Mouse (Mus musculus) embryo, embryonic 9.5 days (tissue): Measurements from ENCODE around the gene Atg7.

Experiments used
- DNase-seq: peaks from one replicate; pipeline ENCODE4 v3.0.0-alpha.2; 2017; ENCODE audit errors: extremely low spot score

Gene Atg7

DNA sequence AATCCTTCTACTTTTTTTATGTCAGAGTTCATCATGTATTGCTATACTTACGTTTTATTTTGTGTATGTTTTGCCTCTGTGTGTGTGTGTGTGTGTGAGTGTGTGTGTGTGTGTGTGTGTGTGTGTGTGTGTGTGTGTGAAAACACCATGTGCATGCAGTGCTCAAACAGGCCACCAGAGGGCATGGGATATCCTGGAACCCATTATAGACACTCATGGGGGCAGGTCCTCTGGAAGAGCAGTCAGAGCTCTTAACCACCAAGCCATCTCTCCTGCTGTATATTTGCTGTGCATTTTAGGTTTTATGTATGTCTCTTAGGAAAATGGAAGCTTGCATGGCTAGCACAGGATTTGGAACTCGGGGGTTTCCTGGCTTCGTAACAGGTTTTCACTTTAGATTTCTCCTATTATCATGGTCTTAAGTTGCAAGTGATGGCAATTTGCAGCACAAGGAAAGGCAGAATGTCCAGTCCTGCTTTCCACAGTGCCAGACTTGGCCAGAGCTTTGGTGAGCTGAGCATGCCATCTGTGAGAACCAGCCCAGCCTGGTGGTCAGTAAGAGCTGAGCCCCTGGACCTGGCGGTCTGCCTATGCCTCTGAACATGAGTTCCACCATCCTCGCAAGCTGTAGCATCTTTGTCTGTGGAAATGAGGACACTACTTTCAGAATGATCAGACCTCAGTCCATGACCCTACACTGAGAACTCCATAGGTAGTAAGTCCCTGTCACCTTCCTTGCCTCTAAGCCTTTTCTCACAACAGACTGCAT, 172.2 kb downstream of the Atg7 start:
- no peak for DNase-seq

DNA sequence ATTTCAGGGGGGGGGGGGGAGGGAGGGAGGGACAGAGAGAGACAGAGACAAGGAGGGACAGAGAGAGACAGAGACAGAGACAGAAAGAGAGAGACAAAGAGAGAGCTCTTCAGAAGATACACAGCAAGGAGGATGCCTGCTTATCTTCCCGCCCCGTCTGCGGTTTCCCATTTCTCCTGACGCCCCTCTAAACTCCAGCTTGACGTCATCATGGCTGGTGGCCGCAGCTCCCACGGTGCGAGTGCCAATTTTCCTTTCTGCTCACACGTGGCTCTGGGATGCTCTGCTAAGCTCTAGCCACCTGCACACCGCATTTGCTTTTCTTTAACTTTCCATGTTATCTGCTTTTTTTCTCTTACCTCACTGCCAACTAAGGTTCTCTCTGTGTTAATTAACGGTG, 175.1 kb downstream of the Atg7 start:
- no peak for DNase-seq

DNA sequence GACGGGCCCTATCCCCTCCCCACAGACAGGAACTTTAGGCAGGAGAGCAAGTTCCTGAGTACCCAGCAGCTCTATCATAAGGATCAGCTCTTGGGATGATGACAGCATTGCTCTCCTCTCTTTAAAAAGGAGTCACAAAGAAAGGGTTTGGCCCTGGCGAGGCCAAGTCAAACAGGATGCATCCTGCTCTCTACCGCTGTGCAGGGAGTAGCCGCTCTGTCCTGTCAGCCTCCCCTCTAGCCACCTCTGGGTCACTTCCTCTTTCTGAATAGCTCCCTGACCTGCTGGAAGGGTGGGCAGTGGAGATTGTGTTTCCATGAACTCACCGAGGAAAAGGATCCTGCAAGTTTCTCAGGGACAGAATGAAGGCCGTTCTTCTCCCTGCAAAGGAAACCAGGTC, 175.6 kb downstream of the Atg7 start:
- DNase-seq: no peak

DNA sequence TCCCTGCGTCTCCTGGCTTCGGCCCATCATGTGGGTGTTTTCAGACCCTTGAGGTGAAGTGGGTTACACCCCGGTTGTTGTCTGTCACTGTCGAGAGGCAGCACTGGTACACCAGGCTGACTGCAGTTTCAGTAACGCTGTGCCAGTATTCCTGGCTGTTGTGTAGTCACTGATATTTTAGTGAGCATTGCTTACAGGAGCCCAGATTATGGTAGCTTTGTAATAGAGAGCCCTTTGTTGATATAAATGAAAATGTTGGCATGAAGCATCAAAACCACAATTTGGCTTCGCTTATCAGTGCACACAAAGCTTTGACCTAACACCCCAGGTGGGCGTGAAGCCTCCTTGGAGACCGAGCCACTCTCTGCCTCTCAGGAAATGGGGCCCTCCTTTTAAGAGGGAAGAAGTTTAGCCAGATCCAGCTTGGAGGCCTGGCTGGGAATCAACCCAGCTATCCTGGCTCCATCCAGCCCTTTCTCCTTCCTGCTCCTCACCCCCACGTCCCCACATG, 177.1 kb downstream of the Atg7 start:
- no peak for DNase-seq

DNA sequence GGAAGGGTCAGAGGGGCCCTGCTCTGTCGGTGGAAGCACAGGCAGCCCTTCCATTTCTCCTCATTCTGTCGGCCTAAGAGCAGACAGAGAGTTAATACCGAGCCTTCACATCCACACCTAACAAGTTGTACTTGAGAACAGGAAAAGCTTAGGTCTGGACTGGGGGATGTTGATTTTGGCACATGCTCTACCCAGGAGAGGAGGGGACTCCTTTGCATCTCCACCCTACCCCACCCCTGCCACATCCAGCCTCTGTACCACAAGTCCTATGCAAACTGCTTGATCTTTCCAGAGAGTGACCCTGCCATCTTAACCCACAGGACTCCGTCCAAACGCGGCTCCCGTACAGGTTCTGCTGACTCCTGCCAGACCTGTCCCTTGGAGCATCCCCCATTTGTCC, 178.7 kb downstream of the Atg7 start:
- no peak for DNase-seq

DNA sequence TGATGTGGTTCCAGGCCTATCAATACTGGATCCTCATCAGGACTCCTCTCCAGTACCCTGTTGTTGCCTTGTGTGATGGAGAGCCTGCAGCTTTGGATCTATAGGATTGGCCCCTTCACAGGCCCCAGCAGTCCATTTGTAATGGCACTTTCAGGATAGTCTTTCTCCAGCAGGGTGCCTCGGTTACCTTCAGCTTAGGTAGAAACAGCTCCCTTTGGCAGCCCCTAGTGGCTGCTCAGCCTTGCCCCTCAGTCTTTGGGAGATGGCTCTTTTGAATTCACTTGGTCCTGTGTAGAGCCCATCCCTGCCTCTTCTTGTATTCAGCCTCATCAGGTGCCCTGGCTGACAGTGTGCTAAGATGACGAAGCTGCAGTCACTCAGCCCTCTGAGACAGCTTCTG, 184.0 kb downstream of the Atg7 start:
- no peak for DNase-seq

DNA sequence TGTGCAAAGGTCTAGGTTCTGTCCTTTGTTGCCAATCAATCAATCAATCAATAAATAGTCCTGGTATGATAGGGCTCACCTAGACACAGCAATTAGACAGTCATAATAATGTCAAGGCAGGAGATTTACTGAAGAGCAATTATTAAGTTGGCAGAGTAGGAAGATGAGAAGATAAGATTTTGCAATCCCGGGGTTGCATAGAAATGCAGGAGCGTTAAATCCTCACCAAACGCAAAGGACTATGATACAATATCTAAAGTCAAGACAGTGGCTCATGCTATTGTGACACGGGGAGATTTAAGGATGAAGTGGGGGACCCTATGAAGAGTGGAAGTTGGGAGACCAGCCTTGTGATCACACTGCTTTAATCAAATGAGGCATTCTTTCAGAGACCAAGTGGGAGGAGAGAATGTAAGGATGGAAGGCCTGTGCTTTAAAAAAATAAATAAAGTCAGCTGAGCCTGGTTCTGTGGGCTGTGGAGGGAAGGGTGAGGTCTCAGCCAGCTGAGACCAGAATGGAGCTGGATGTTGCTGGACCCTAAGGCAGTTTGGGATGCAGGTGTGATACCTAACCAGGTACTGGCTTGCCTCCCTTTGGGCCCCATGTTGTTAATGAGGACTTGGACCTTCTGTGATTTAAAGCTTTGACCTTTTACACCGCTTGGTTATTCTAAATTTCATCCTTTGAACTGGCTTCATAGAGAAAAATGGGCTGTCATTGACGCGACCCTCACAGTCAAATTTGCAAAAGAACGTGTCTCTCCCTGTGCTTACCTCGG, 187.0 kb downstream of the Atg7 start:
- no peak for DNase-seq

DNA sequence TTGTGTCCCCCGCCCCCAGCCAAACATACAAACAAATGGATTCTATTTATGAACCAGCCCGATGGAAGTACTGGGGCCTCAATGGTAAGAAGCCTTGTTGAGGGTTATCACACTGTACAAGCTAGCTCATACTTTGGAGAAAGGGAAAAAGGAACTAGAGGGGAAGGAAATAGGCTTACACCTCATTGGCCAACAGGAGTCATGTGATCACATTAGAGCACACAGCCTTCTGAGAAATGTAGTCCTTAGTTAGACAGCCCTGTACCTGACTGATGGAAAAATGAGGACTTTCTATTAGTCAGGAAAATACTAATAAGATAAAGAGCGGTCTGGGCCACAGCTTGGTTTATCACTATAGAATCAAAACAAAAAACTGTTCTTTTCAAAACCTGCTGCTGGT, 188.9 kb downstream of the Atg7 start:
- DNase-seq: no peak

DNA sequence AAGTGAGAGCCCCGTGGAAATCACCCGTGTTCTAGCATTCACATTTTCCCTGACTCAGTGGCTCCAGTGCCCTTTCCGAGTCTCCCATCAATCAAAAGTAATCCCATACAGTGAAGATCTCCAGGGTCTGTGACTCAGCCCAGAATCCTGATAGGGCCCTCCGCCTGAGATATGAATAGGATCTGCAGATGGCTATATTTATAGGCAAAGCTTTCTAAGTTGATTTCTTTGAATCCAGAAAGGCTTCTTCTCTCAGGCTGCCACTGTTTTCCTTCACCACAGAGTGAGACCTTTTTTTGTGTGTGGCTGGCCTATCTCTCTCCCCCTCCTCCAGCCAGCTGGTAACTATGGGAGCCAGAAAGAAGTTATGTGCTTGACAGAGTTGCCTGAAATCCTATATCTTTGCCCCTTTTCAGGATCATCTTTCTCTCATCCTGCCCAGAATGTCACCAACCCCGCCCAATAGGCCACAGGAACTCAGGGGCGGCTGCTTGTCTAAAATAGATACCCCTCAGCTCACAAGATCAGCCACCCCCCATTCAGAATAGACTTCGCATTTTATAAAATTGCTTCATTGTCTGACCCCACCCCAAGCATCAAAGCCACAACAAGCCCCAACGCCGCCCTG, 190.3 kb downstream of the Atg7 start:
- DNase-seq: no peak

DNA sequence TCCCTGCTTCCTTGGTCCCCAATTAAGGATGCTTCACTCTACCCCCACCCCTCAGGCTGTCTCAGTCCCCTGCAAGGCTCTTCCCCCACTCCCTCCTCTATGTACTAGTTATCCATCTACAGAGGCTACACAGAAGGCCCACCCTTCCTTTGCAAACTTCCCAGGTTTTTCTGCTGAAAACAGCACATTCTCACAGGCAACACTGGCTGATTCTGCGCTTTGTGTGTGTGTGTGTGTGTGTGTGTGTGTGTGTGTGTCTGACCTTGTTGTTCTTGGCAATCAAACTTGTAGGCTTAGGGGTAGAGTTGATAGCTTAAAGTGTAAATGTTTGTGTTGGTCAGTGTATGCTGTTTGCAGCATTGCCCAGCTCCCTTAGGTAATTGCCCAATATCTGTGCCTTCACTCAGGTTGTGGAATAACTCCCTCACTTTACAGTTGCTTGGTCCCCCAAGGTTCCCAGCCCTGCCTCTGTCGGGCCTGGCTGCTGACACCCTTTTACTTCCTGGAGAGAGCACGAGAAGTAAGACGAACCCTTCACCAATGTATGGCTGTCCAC, 191.0 kb downstream of the Atg7 start:
- no peak for DNase-seq

DNA sequence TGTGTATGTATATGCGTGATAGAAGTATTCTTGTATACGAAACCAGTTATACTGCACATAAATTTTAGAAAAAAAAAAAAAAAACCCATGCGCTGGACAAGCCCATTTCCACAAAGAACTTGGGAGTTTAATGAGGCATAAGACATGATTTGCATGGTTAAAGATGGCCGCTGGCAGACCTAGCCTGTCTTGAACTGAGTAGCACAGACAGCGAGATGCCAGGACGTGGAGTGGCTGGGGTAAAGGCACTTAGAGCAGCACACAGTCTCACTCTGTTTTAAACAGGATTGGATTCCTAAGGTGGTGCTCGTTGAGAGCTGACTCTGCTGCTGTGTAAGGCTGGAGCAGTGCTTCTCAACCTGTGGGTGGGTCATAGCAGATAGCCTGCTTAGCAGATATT, 192.4 kb downstream of the Atg7 start:
- DNase-seq: no peak

DNA sequence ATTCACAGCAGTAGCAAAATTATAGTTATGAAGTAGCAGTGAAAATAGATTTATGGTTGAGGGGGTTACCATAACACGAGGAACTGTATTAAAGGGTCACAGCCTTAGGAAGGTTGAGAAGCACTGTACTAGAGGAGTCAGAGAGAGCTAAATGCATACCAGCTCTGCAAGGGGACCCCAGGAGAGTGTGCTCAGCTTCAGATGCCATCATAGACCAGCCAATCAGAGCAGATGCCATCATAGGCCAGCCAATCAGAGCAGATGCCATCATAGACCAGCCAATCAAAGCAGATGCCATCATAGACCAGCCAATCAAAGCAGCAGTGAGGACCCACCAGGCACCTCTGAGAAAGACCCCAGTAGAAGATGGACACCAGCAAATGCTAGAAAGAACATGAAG, 192.9 kb downstream of the Atg7 start:
- DNase-seq: no peak

DNA sequence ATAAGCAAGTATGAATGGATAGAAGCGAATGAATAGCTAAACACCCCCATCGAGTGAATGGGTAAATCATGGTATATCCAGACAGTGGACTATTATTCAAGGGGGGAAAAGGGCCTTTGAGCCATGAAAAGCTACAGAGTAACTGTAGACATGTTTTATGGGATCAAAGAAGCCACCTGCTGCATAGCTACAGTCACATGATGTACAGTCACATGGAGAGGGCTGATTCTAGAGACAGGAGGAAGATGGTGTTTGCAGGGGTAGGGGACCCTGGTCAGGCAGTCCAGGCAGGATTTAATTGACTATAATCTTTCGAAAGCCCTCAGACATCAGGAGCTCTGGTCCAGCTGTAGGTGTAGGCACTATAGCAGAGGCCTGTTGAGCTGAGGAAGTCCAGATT, 193.5 kb downstream of the Atg7 start:
- DNase-seq: no peak

DNA sequence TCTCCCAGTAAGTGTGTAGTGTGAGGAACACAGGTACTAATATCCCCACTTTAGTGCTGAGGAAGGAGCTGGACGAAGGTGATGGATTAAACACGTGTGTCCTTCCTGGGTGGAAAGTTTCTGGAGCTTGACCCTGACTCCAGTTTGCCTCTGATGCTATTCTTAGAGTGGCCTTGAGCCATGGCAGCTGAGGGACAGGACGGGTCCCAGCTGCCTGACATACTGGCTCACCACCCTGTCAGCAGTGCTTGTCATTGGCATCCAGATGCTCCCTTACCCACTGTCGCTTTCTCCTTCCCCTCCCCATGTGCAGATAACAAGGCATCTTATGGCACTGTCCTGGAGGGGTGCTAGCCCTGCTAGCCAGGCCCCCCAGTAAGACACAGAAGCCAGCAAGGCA, 196.0 kb downstream of the Atg7 start:
- DNase-seq: no peak

DNA sequence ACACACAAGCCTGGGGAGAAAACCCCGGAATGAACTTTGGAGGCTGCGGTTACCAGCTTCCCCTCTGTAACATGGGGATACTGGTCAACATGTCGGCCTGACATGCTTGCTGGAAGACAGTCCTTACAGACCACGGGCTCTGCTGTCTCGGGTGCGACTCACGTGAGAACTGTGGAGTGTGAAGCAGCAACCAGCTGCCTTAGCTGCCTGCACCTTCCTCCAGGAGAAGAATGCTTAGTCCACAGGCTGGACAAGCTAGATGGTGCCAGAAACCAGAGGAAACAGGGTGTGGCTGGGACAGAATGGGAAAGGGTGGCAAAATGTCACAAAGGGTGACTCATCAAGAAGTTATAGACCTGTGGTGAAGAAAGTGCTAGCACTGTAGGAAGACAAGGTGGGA, 197.1 kb downstream of the Atg7 start:
- no peak for DNase-seq

DNA sequence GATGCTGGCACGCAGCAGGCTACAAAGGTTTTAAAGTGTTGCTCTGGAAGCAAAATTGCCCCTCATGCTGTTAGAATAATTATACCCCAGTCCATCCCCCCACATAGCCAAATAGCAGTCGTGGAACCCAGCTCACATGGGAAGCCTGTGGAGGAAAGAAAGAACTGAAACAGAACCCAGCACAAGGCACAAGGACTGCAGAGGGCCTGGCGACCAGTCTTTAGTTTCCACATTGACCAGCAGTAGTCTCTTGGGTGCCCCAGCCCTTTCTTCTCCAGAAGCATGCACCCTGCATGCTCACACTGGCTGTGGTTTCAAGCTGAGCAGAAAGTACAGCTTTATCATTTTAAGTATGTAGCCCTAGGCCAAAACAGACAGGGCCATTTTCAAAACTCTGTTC, 199.2 kb downstream of the Atg7 start:
- DNase-seq: no peak

DNA sequence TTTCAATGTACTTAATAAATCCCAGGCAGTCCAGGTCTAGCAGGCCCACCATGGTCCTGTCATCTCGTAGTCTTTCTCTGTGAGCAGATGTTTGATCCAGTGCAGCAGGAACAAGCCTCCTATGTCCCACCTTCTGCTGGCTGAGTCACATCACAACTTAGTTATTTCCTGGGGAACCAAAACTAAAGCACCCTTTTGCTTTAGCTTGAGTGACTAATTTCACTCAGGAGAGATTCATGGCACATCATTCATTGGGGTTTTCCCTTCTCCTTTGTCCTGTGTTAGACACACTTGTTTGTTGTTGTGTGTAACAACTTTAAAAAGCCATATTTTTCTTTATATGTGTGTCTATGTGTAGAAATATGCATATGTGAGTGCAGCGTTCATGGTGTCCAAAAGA, 200.0 kb downstream of the Atg7 start:
- no peak for DNase-seq

DNA sequence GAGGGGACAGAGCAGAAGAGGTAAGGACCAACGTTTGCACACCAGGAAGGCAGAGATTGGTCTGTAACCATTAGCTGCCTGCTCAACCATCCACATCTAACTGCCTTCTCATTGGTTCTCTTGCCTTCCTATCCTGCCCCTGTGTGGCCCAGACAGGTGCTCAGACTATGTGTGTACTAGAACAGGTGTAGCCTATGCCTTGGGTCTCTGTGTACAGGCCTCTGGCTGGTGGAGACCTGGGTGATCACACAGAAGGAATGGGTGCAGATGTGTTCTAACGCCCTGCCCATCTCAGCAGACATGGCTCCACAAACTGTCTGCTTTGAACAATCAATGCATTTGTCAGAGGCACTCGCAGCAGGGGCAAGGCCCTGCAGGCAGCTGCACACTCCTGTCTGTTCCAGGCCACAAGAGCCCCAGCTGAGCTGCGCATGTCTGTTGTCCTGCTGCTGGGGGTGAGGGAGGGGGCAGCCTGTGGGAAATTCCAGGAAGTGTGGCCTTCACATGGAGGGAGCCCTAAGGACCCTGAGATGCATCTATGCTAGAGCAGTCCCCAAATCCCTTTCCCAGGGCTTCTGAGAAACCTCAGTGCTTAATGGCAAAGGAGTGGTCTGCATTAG, 203.4 kb downstream of the Atg7 start:
- no peak for DNase-seq

DNA sequence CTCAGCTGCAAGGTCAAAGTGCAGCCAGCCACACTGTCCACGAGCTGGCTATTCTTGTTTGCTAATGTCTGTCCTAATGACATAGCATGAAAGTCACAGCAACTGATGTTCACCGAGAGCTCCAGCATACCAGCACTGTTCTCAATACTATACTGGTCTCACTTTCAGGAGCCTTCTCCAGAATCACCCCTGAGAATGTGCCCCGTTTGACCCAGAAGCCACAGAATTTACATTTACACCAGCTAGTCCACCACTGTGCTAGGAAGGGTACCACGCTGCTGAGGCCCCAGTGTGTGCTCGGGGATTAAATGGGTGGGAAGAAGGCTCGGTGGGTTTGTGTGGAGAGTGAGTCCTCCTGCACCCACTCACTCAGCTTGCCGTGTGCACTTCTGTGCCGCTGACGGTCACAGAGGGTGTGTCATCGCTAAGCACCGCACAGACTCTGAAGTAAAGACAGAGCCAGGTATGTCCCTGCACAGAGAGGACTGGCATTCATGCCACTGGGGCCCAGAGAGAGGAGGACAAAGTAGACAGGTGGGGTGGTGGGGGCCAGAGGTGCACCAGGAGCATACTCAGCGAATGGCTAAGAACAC, 204.8 kb downstream of the Atg7 start:
- DNase-seq: no peak

DNA sequence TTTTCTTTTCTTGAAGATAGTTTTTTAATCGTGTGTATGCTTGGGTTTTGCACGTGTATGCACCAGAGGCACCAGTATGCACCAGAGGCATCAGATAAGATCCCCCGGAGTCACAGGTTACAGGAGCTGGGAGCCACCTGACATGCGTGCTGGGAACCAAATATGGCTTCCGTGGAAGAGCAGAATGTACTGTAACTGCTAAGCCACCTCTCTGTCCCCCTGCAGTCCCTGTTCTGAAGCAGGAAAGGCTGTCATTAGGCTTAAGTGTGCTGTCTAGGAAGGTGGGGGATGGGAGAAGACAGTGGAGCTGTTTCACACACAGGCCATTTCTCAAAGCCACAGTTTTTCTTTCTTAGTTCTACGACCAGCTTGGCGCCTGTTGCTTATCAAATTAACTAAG, 205.9 kb downstream of the Atg7 start:
- no peak for DNase-seq

DNA sequence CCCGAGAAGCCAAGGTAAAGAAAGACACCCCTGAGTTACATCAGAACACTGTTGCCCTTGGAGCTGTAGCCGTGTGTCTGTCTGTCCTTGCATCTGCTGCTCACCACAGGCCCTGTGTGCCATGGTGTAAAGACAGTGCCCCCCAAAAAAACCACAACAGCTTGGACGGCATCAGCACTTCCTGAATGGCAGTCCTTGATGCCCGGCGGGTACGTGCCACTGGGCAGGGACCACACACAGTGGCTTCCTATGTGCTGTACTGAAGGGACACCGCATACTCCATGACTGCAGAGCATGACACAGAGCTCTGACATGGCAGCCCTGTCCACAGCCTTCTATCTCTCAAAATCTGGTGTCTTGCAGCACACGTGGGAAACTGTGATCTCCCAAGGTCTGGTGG, 206.9 kb downstream of the Atg7 start:
- DNase-seq: no peak

DNA sequence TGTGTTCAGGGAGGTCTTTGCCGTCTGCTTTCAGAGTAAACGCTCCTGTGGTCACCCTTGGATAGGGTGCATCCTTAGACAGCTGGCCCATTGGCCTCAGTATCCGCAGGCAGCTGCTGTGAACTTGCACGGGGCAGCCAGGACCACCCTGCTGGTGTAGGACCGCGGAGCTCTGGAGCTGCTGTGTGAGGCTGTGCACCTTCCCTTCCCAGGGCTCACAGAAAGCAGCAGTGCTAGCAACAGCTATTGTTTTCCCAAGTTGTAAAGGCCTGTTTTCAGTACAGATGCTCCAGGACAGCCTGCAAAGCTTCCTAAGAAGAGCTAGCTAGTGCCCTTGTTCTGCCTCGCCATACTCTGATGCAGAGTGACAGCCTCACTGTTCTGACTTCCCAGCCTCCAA, 208.8 kb downstream of the Atg7 start:
- no peak for DNase-seq
